Mouse (Mus musculus): ENCODE data around the gene Mindy2. TPM values are rescaled to one million over a fixed set of nuclear protein-coding genes. Genes with fewer than 3 reads are reported as not detected.

Gene Mindy2
- polyA plus RNA-seq, 1 experiment from 2014 or later: 12.0 TPM

Other genes starting within 250 kb of the Mindy2 start
- 190 and 195 TPM in 2 replicates for gene Ccnb2, start 235.6 kb downstream of the Mindy2 start, polyA plus RNA-seq (2014; fragmentation: Nextera tagmentation; extraction: Ambion mirVana)
- 44.5 and 46.2 TPM in 2 replicates for gene Rnf111, start 153.4 kb downstream of the Mindy2 start, polyA plus RNA-seq (2014; fragmentation: Nextera tagmentation; extraction: Ambion mirVana)
- gene Sltm, start 114.4 kb downstream of the Mindy2 start, polyA plus RNA-seq (2014; fragmentation: Nextera tagmentation; extraction: Ambion mirVana): 63.3 and 70.7 TPM in 2 replicates
- gene Gm10642, start 923 bp downstream of the Mindy2 start, polyA plus RNA-seq (2014; fragmentation: Nextera tagmentation; extraction: Ambion mirVana): 0.37 and 0.51 TPM in 2 replicates
- gene Adam10, start 21.8 kb upstream of the Mindy2 start, polyA plus RNA-seq (2014; fragmentation: Nextera tagmentation; extraction: Ambion mirVana): 64.7 and 67.8 TPM in 2 replicates

All from neural tube, embryonic 11.5 days (tissue).